Mouse (Mus musculus) embryonic facial prominence, embryonic 11.5 days (tissue): Measurements from ENCODE around the gene Ranbp9. TPM values are rescaled to one million over a fixed set of nuclear protein-coding genes. Genes with fewer than 3 reads are reported as not detected.
A peak's percentile ranks its signal among the peaks of the same experiment; 100 is the strongest.

ENCODE experiments used
- ATAC-seq: fragments of 200-750 bp; cut with Nextera tagmentation; replicated peaks from 2 replicates; pipeline ENCODE4 v1.8.0; 2017; ENCODE audit warnings: low read depth; ENCODE audit not compliant: insufficient number of reproducible peaks, low FRiP score, low TSS enrichment
- DNase-seq: peaks from one replicate; pipeline ENCODE4 v3.0.0-alpha.2; 2015; ENCODE audit warnings: low spot score
- H3K27ac ChIP-seq: fragments of 300-500 bp; sonication (generic); replicated peaks from 2 replicates; pipeline ENCODE4 v1.5.1; 2014; ENCODE audit warnings: mild to moderate bottlenecking, low read depth, low read length, control low read depth
- H3K27me3 ChIP-seq: fragments of 300-500 bp; sonication (generic); 2 replicates; pipeline ENCODE4 v1.6.1; 2014; ENCODE audit warnings: mild to moderate bottlenecking, low read length, moderate library complexity, mixed read lengths; ENCODE audit not compliant: control insufficient read depth, insufficient read depth
- H3K36me3 ChIP-seq: fragments of 300-500 bp; sonication (generic); replicated peaks from 2 replicates; pipeline ENCODE4 v1.6.1; 2014; ENCODE audit warnings: low read depth, mild to moderate bottlenecking, low read length, moderate library complexity, mixed read lengths; ENCODE audit not compliant: control insufficient read depth, insufficient read depth
- H3K4me1 ChIP-seq: fragments of 300-500 bp; sonication (generic); 2 replicates; pipeline ENCODE4 v1.6.1; 2014; ENCODE audit warnings: low read length, mixed read lengths; ENCODE audit not compliant: control insufficient read depth, insufficient read depth
- H3K4me2 ChIP-seq: fragments of 300-500 bp; sonication (generic); 2 replicates; pipeline ENCODE4 v1.6.1; 2014; ENCODE audit warnings: low read depth, mild to moderate bottlenecking, control low read depth, low read length, moderate library complexity
- H3K4me3 ChIP-seq: fragments of 300-500 bp; sonication (generic); 2 replicates; pipeline ENCODE4 v1.5.1; 2014; ENCODE audit warnings: low read depth, low read length, control low read depth
- H3K9ac ChIP-seq: fragments of 300-500 bp; sonication (generic); replicated peaks from 2 replicates; pipeline ENCODE4 v1.6.1; 2014; ENCODE audit warnings: mild to moderate bottlenecking, control low read depth, low read length
- H3K9me3 ChIP-seq: fragments of 300-500 bp; sonication (generic); replicated peaks from 2 replicates; pipeline ENCODE4 v1.6.1; 2016; ENCODE audit warnings: mild to moderate bottlenecking, low read length, inconsistent platforms, mixed read lengths; ENCODE audit not compliant: control insufficient read depth
- WGBS: fragments of 180-500 bp; shearing (Covaris S2); extraction: QIAGEN DNeasy Blood & Tissue Kit; methylation state at CpG from one replicate; pipeline ENCODE4 v1.1.7; 2014; 5-methylcytosine and 5-hydroxymethylcytosine counted together
- polyA plus RNA-seq: library from polyadenylated mRNA; unstranded; fragments of >200 nt; fragmentation: Nextera tagmentation; extraction: Ambion mirVana; gene quantifications from 2 replicates; pipeline ENCODE4 v1.2.1, GENCODE M21; 2014

The Ranbp9 gene
- polyA plus RNA-seq, 1 experiment from 2014 or later: 14.9 TPM

- Histone ChIP-seq H3K9ac (no peak overlapping the region), H3K4me3 (no peak overlapping the region), H3K27me3 (no peaks in the 10 kb centered on the region), H3K4me2 (no peak overlapping the region), H3K4me1 (no peaks in the 10 kb centered on the region), H3K36me3 (no peaks in the 10 kb centered on the region), H3K27ac (no peak overlapping the region), H3K9me3 (no peaks in the 10 kb centered on the region)
- WGBS: 74% methylated on average over 11 of the region's 11 CpGs
- DNase-seq (no peak), ATAC-seq (no peak)
Measured at GRCm38 (mm10) chr13:43493058-43493481, 12.0 kb upstream of the Ranbp9 start.

- Histone ChIP-seq H3K9ac (no peak overlapping the region), H3K4me3 (no peak overlapping the region), H3K27ac (no peak overlapping the region), H3K4me2 (no peak overlapping the region), H3K4me1 (no peaks in the 10 kb centered on the region), H3K27me3 (no peaks in the 10 kb centered on the region), H3K36me3 (no peaks in the 10 kb centered on the region), H3K9me3 (no peaks in the 10 kb centered on the region)
- DNase-seq: no peak
- ATAC-seq: no peak
- WGBS: 52% methylated on average over 12 of the region's 12 CpGs
Measured at GRCm38 (mm10) chr13:43486501-43487213, 5.6 kb upstream of the Ranbp9 start.

- no peak for DNase-seq
- Histone ChIP-seq H3K4me2 (no peak overlapping the region), H3K4me3 (no peak overlapping the region), H3K27ac (no peak overlapping the region), H3K36me3 (no peaks in the 10 kb centered on the region), H3K27me3 (no peaks in the 10 kb centered on the region), H3K4me1 (no peaks in the 10 kb centered on the region), H3K9ac (no peak overlapping the region), H3K9me3 (no peaks in the 10 kb centered on the region)
- 91% methylated on average over 5 of the region's 5 CpGs for WGBS
- no peak for ATAC-seq
Measured at GRCm38 (mm10) chr13:43485278-43485976, 4.3 kb upstream of the Ranbp9 start.

- 93% methylated on average over 9 of the region's 9 CpGs for WGBS
- no peaks in the 10 kb centered on the region for H3K36me3 ChIP-seq
- no peak overlapping the region for H3K27ac ChIP-seq
- ATAC-seq (no peak), DNase-seq (no peak)
- H3K4me3 ChIP-seq: no peak overlapping the region
- no peak overlapping the region for H3K4me2 ChIP-seq
- peaks cover 4% of the 10 kb centered on the region; the same call in 1 of the 2 replicates for H3K4me1 ChIP-seq
- no peaks in the 10 kb centered on the region for H3K9me3 ChIP-seq
- no peak overlapping the region for H3K9ac ChIP-seq
- H3K27me3 ChIP-seq: no peaks in the 10 kb centered on the region
Measured at GRCm38 (mm10) chr13:43482782-43483181, 1.7 kb upstream of the Ranbp9 start.

GRCm38 (mm10) chr13:43481859-43482245 is 770 bp upstream of the Ranbp9 start:
- ATAC-seq (no peak), DNase-seq (peak; percentile 22)
- 47% methylated on average over 6 of the region's 6 CpGs for whole genome bisulfite sequencing
- peak overlapping the region; percentile 96 for H3K4me3 ChIP-seq
- no peak overlapping the region for H3K27ac ChIP-seq
- no peaks in the 10 kb centered on the region for H3K9me3 ChIP-seq
- H3K27me3 ChIP-seq: no peaks in the 10 kb centered on the region
- H3K9ac ChIP-seq: peak overlapping the region; percentile 98
- peak overlapping the region; percentile 68 for H3K4me2 ChIP-seq
- peaks cover 4% of the 10 kb centered on the region; the same call in 1 of the 2 replicates for H3K4me1 ChIP-seq
- H3K36me3 ChIP-seq: no peaks in the 10 kb centered on the region

- Histone ChIP-seq H3K4me2 (peak overlapping the region; percentile 68), H3K36me3 (no peaks in the 10 kb centered on the region), H3K9me3 (no peaks in the 10 kb centered on the region), H3K9ac (peak overlapping the region; percentile 98), H3K4me3 (peak overlapping the region; percentile 96), H3K27ac (peak overlapping the region; percentile 98), H3K4me1 (peaks cover 4% of the 10 kb centered on the region; the same call in 1 of the 2 replicates), H3K27me3 (no peaks in the 10 kb centered on the region)
- no peak for DNase-seq
- no CpG with 5 or more reads among the region's 67 CpGs for WGBS
- no peak for ATAC-seq
Measured at GRCm38 (mm10) chr13:43480595-43480956, 506 bp downstream of the Ranbp9 start.

GRCm38 (mm10) chr13:43479767-43480571 is 1.1 kb downstream of the Ranbp9 start:
- WGBS: under 1% methylated on average over 35 of the region's 36 CpGs
- Histone ChIP-seq H3K9ac (peak overlapping the region; percentile 98), H3K4me3 (peak overlapping the region; percentile 96), H3K4me2 (peak overlapping the region; percentile 68), H3K9me3 (no peaks in the 10 kb centered on the region), H3K27me3 (no peaks in the 10 kb centered on the region), H3K4me1 (peaks cover 4% of the 10 kb centered on the region; the same call in 1 of the 2 replicates), H3K36me3 (no peaks in the 10 kb centered on the region), H3K27ac (peak overlapping the region; percentile 98)
- DNase-seq (peak; percentile 56), ATAC-seq (peak; percentile 68)
